Mouse (Mus musculus): ENCODE data around the gene Sugp2. TPM values are rescaled to one million over a fixed set of nuclear protein-coding genes. Genes with fewer than 3 reads are reported as not detected.
A peak's percentile ranks its signal among the peaks of the same experiment; 100 is the strongest.

Sugp2 gene
- total RNA-seq, 1 experiment from 2014 or later: 45.2 TPM

GRCm38 (mm10) chr8:70220911-70221310 lies 13.1 kb upstream of the Sugp2 start:
- no peak for DNase-seq

- DNase-seq: no peak
Measured at GRCm38 (mm10) chr8:70222041-70222440, 12.0 kb upstream of the Sugp2 start.

- DNase-seq: peak; percentile 46
Measured at GRCm38 (mm10) chr8:70223341-70223740, 10.7 kb upstream of the Sugp2 start.

GRCm38 (mm10) chr8:70227997-70228396 lies 6.0 kb upstream of the Sugp2 start:
- DNase-seq: no peak

GRCm38 (mm10) chr8:70230837-70231236 lies 3.2 kb upstream of the Sugp2 start:
- no peak for DNase-seq

- no peak for DNase-seq
Measured at GRCm38 (mm10) chr8:70233606-70234005, 420 bp upstream of the Sugp2 start.

GRCm38 (mm10) chr8:70234781-70235128 lies 729 bp downstream of the Sugp2 start:
- DNase-seq: no peak

- no peak for DNase-seq
Measured at GRCm38 (mm10) chr8:70237842-70238241, 3.8 kb downstream of the Sugp2 start.

- DNase-seq: no peak
Measured at GRCm38 (mm10) chr8:70240642-70241041, 6.6 kb downstream of the Sugp2 start.

GRCm38 (mm10) chr8:70246622-70247021 lies 12.6 kb downstream of the Sugp2 start:
- DNase-seq: peak; percentile 43

GRCm38 (mm10) chr8:70247841-70248240 lies 13.8 kb downstream of the Sugp2 start:
- no peak for DNase-seq

GRCm38 (mm10) chr8:70254628-70255027 lies 20.6 kb downstream of the Sugp2 start:
- no peak for DNase-seq

GRCm38 (mm10) chr8:70257456-70257855 lies 23.4 kb downstream of the Sugp2 start:
- no peak for DNase-seq

GRCm38 (mm10) chr8:70258600-70258999 lies 24.6 kb downstream of the Sugp2 start:
- no peak for DNase-seq

GRCm38 (mm10) chr8:70259043-70259442 lies 25.0 kb downstream of the Sugp2 start:
- DNase-seq: no peak

GRCm38 (mm10) chr8:70267674-70268073 lies 33.6 kb downstream of the Sugp2 start:
- DNase-seq: no peak

- DNase-seq: no peak
Measured at GRCm38 (mm10) chr8:70268311-70268710, 34.3 kb downstream of the Sugp2 start.

- peak; percentile 26 for DNase-seq
Measured at GRCm38 (mm10) chr8:70268799-70269565, 35.0 kb downstream of the Sugp2 start.

GRCm38 (mm10) chr8:70272949-70273348 lies 38.9 kb downstream of the Sugp2 start:
- no peak for DNase-seq

GRCm38 (mm10) chr8:70274350-70274749 lies 40.3 kb downstream of the Sugp2 start:
- DNase-seq: no peak

- no peak for DNase-seq
Measured at GRCm38 (mm10) chr8:70276476-70276875, 42.5 kb downstream of the Sugp2 start.

- no peak for DNase-seq
Measured at GRCm38 (mm10) chr8:70278175-70278574, 44.1 kb downstream of the Sugp2 start.

GRCm38 (mm10) chr8:70279266-70279665 lies 45.2 kb downstream of the Sugp2 start:
- no peak for DNase-seq

- DNase-seq: no peak
Measured at GRCm38 (mm10) chr8:70281001-70281400, 47.0 kb downstream of the Sugp2 start.

All from adrenal gland, postnatal 25 days (tissue).